Mouse (Mus musculus) stomach, embryonic 16.5 days (tissue): ENCODE measurements around the gene Srp54b. TPM values are rescaled to one million over a fixed set of nuclear protein-coding genes. Genes with fewer than 3 reads are reported as not detected.
A peak's percentile ranks its signal among the peaks of the same experiment; 100 is the strongest.
"Not testable (repeated sequence)": the region's sequence is repeated elsewhere in the genome, so short reads cannot be mapped to it uniquely, and the experiment has no call there.

Experiments used
- ATAC-seq: fragments of 200-750 bp; cut with Nextera tagmentation; 2 replicates; pipeline ENCODE4 v1.8.0; 2017; ENCODE audit warnings: moderate number of reproducible peaks, moderate TSS enrichment; ENCODE audit not compliant: insufficient read depth, low FRiP score
- H3K27ac ChIP-seq: fragments of 300-500 bp; sonication (generic); 2 replicates; pipeline ENCODE4 v1.5.1; 2014; ENCODE audit warnings: low read length
- H3K27me3 ChIP-seq: fragments of 300-500 bp; sonication (generic); 2 replicates; pipeline ENCODE4 v1.6.1; 2014; ENCODE audit warnings: low read length, control low read depth, mixed read lengths; ENCODE audit not compliant: control insufficient read depth, insufficient read depth
- H3K36me3 ChIP-seq: fragments of 300-500 bp; sonication (generic); 2 replicates; pipeline ENCODE4 v1.6.1; 2014; ENCODE audit warnings: low read length; ENCODE audit not compliant: control insufficient read depth, insufficient read depth
- H3K4me1 ChIP-seq: fragments of 300-500 bp; sonication (generic); 2 replicates; pipeline ENCODE4 v1.6.1; 2014; ENCODE audit warnings: low read length, control low read depth, mixed read lengths; ENCODE audit not compliant: control insufficient read depth, insufficient read depth
- H3K4me2 ChIP-seq: fragments of 300-500 bp; sonication (generic); 2 replicates; pipeline ENCODE4 v1.6.1; 2014; ENCODE audit warnings: low read depth, low read length, mixed read lengths
- H3K4me3 ChIP-seq: fragments of 300-500 bp; sonication (generic); replicated peaks from 2 replicates; pipeline ENCODE4 v1.5.1; 2014; ENCODE audit warnings: mild to moderate bottlenecking, low read length
- H3K9ac ChIP-seq: fragments of 300-500 bp; sonication (generic); 2 replicates; pipeline ENCODE4 v1.6.1; 2014; ENCODE audit warnings: low read length
- H3K9me3 ChIP-seq: fragments of 300-500 bp; sonication (generic); replicated peaks from 2 replicates; pipeline ENCODE4 v1.6.1; 2016; ENCODE audit warnings: low read length, control low read depth; ENCODE audit not compliant: control insufficient read depth
- WGBS: fragments of 180-500 bp; shearing (Covaris S2); extraction: QIAGEN DNeasy Blood & Tissue Kit; methylation state at CpG from one replicate; pipeline ENCODE4 v1.1.7; 2014; 5-methylcytosine and 5-hydroxymethylcytosine counted together
- polyA plus RNA-seq: library from polyadenylated mRNA; unstranded; fragments of >200 nt; fragmentation: Nextera tagmentation; extraction: Ambion mirVana; gene quantifications from 2 replicates; pipeline ENCODE4 v1.2.1, GENCODE M21; 2015

Gene Srp54b
- polyA plus RNA-seq: 55.6 and 62.1 TPM in 2 replicates

DNA sequence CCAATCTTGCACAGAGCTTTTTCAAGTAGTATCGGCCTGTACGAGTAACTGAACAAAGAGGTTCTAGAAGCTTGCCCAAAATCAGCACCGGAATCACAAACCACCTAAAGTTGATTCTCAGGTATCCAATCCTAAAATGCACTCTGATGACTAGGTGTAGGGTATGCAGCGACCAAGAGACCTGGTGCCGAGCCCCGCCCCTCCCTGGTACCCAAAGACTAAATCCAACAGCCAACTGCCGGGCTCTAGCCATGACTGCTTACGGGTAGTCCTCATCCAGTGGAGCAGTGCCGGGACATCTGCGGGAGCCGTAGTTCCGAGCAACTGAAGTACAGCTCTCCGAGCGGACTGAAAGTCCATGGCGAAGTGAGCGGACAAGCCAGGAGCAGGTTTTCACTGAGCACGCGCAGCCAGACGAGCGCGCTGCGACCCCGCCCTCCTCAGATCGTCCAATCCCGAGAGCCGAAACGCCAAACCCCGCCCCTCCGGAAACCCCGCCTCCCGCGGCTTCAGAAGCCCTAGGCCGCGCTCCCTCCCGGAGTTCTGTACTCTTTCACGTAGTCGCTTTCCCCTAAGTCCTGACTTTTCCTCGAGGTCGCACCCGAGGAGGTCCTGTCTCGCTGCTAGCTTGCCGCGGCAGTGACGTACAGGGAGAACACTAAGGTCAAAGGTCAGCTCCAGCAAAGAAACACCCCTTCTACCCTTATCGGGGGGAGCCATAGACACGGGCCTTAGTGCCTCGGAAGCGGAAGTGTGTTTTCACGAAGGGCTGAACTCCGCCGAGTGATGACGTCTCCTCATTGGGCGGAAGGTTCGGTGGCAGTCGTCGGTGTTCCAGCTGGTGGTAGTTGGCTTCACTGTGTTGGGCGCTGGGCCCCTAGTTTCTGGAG is at the start of gene Srp54b:
TSS of gene Srp54b (plus strand) at position 546 of the 890 bp plus-strand sequence.
- ATAC-seq: peak; percentile 98
- H3K27me3 ChIP-seq, H3K4me1 ChIP-seq, H3K36me3 ChIP-seq, H3K9ac ChIP-seq, H3K4me2 ChIP-seq, H3K9me3 ChIP-seq, H3K27ac ChIP-seq: not testable (repeated sequence)
- H3K4me3 ChIP-seq: peak within 1 kb of the TSS; percentile 26; the same call in 1 of the 2 replicates
- WGBS: no CpG with 5 or more reads among the region's 57 CpGs

DNA sequence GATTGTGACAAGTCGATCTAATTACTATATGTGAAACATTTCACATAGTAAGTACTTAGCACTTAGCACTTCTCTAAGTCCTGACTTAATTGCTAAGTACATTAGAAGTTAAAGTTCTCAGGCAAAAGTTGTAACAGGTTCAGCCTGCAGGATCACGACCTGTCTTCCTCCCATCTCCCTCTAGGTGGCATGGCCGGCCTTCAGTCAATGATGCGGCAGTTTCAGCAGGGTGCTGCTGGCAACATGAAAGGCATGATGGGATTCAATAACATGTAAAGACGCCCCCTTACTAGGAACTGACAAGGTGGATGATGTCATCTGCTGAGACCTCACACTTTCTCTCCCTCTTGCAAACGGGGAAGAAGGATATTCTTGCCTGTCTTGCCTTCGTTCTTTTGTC is 42.3 kb upstream of the Srp54b start:
- H3K9me3 ChIP-seq, H3K27me3 ChIP-seq, H3K4me1 ChIP-seq, H3K27ac ChIP-seq, H3K4me2 ChIP-seq, H3K9ac ChIP-seq, H3K36me3 ChIP-seq, ATAC-seq, H3K4me3 ChIP-seq: not testable (repeated sequence)
- WGBS: no CpG with 5 or more reads among the region's 7 CpGs

DNA sequence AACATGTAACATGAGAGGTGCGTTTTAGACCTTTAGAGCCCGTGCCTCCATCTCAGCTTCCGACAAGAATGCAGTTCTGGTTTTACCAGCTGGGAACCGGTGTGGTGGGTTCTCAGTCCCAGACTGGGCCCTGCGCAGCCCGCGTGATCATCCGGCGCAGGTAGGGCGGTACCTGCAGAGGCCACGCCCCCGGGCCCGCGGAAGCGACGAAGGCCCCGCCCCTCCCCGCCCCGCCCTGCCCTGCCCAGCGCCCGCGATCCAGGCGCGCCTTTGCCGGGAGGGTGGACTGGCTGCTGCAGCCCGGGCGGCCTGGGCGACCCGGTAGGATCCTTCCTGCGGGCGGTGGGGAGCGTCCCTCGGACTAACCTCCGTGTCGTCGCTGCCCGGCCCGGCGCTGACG is 30.7 kb upstream of the Srp54b start, which contains the start of gene Fam177a:
TSS of gene Fam177a (plus strand) at position 228 of the 400 bp plus-strand sequence.
- H3K9ac ChIP-seq, H3K4me2 ChIP-seq, H3K9me3 ChIP-seq, H3K4me1 ChIP-seq, H3K27ac ChIP-seq, H3K36me3 ChIP-seq, H3K4me3 ChIP-seq, H3K27me3 ChIP-seq: not testable (repeated sequence)
- peak; percentile 99 for ATAC-seq
- WGBS: no CpG with 5 or more reads among the region's 40 CpGs

DNA sequence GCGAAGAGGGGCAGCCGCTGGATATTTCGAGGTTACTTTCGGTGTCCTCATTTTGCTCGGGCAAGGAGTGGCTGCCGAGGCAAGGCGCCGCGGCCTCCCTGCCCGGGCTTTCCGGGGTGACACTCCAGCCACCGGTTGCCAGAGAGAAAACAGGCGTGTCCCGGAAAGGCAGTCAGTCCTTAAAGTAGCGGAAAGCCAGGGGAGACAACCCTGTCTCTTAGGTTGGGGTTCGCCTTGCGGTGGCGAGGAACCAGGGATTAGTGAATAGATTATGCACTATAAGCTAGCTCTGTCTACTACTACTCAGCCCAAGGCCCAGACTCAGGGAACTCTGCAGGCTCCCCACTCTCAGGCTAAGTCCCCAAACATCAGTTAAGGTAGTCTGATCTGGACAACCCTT is 30.2 kb upstream of the Srp54b start:
- H3K27me3 ChIP-seq, H3K4me3 ChIP-seq, H3K27ac ChIP-seq, H3K36me3 ChIP-seq, H3K4me1 ChIP-seq, H3K4me2 ChIP-seq, H3K9ac ChIP-seq, H3K9me3 ChIP-seq: not testable (repeated sequence)
- ATAC-seq: peak; percentile 53; the same call in 1 of the 2 replicates
- WGBS: no CpG with 5 or more reads among the region's 18 CpGs

DNA sequence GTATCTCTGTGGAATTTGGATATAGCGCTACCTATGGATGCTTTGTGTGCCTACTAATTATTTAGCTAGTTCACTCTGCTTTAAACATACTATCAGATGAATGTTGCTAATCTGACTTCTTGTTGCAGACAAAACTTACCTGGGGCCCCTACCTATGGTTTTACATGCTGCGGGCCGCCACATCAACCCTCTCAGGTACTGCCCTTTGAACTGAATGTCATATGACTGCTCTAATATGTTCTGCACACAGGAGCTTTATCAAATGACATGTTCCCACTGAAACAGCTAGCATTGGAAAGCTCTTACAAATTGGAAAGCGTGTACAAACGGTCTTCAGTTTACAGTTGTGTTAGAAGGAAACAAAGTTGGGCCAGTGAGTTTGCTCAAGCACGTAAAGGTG is 19.4 kb upstream of the Srp54b start:
- H3K27ac ChIP-seq, H3K36me3 ChIP-seq, ATAC-seq, H3K4me3 ChIP-seq, H3K4me1 ChIP-seq, H3K9ac ChIP-seq, H3K27me3 ChIP-seq, H3K4me2 ChIP-seq, H3K9me3 ChIP-seq: not testable (repeated sequence)
- WGBS: no CpG with 5 or more reads among the region's 6 CpGs

DNA sequence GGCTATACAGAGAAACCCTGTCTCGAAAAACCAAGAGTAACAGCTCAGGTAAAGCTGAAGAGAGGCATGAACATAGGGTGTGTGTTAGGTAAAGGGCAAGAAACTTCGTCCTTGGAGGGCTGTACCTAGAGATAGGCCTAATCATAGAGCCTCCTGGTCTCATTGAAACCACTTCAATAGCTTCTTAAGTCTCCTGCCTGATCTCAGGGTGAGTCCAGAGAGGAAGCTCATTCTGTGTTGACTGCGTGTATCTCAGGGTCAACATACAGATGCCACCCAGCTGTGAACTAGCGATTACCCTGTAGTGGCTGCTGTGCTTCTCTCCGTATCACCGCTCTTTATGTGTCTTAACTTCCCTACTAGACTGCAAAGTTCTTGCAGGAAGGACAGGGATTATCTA is 17.0 kb upstream of the Srp54b start:
- not testable (repeated sequence) for H3K27me3 ChIP-seq

DNA sequence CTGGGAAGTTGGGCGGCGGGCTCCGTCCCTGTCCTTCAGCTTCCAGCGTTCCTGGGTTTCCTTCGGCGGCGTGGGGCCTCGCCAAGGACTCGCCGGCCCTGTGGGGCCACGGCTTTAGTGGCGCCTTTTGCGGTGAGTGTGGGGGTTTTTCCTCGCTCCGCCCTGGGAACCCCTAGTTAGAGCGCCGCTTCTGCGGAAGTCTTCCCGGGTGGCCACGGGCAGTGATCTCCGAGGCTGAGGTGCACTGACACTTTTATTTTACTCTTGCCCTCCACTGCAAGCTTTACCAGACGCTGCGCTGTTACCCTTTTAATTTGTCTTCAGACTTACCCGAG is 512 bp downstream of the Srp54b start:
- peak; percentile 34; the same call in 1 of the 2 replicates for ATAC-seq
- not testable (repeated sequence) for H3K9ac ChIP-seq, H3K27ac ChIP-seq, H3K4me1 ChIP-seq, H3K27me3 ChIP-seq, H3K4me2 ChIP-seq, H3K9me3 ChIP-seq, H3K36me3 ChIP-seq
- H3K4me3 ChIP-seq: peak overlapping the region; percentile 26; the same call in 1 of the 2 replicates
- 0% methylated on average over 10 of the region's 24 CpGs for WGBS

More for the DNA sequence above, 17.0 kb upstream of the Srp54b start:
- not testable (repeated sequence) for H3K4me2 ChIP-seq, H3K9me3 ChIP-seq, H3K36me3 ChIP-seq, H3K27ac ChIP-seq, ATAC-seq, H3K9ac ChIP-seq, H3K4me1 ChIP-seq, H3K4me3 ChIP-seq
- WGBS: no CpG with 5 or more reads among the region's 6 CpGs

DNA sequence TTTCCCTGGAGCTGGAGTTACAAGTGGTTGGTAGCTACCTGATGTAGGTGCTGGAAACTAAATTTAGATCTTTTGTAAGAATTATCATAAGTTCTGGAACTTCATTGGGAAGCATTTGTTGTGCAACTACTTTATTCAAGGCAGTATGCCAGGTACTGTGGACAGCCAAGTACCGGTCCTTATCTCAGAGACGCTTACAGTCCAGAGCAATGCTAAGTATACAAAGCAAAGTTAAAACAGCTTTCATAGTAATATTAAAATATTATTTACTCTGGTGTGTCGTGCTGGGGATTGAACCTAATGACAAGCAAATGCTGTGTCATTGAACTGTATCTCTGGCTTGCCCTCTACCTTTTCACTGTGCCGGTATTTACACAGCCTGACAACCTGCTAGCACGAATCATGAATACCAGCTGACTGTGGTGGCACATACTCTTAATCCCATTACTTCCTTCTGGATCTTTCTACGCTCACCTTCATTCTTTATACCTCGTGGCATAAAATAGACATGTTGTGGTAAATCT is 12.2 kb downstream of the Srp54b start:
- H3K4me3 ChIP-seq, H3K9ac ChIP-seq, H3K36me3 ChIP-seq, ATAC-seq, H3K4me2 ChIP-seq, H3K27ac ChIP-seq, H3K27me3 ChIP-seq, H3K4me1 ChIP-seq, H3K9me3 ChIP-seq: not testable (repeated sequence)
- no CpG with 5 or more reads among the region's 7 CpGs for WGBS

DNA sequence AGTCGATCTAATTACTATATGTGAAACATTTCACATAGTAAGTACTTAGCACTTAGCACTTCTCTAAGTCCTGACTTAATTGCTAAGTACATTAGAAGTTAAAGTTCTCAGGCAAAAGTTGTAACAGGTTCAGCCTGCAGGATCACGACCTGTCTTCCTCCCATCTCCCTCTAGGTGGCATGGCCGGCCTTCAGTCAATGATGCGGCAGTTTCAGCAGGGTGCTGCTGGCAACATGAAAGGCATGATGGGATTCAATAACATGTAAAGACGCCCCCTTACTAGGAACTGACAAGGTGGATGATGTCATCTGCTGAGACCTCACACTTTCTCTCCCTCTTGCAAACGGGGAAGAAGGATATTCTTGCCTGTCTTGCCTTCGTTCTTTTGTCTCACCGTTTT is 32.8 kb downstream of the Srp54b start:
- not testable (repeated sequence) for H3K4me2 ChIP-seq, H3K27ac ChIP-seq, H3K4me3 ChIP-seq, H3K9me3 ChIP-seq, H3K36me3 ChIP-seq, ATAC-seq, H3K27me3 ChIP-seq, H3K4me1 ChIP-seq, H3K9ac ChIP-seq
- WGBS: no CpG with 5 or more reads among the region's 8 CpGs
